Mouse (Mus musculus) forebrain, embryonic 16.5 days (tissue): ENCODE results near the gene Chic1. TPM values are rescaled to one million over a fixed set of nuclear protein-coding genes. Genes with fewer than 3 reads are reported as not detected.
A peak's percentile ranks its signal among the peaks of the same experiment; 100 is the strongest.

Source experiments
- ATAC-seq: fragments of 200-750 bp; cut with Nextera tagmentation; 2 replicates; pipeline ENCODE4 v1.8.0; 2017; ENCODE audit warnings: mild to moderate bottlenecking, moderate library complexity
- H3K27ac ChIP-seq: fragments of 300-500 bp; sonication (generic); 2 replicates; pipeline ENCODE4 v1.5.1; 2014; ENCODE audit warnings: low read length, control low read depth
- H3K27me3 ChIP-seq: fragments of 300-500 bp; sonication (generic); replicated peaks from 2 replicates; pipeline ENCODE4 v1.6.1; 2014; ENCODE audit warnings: low read length; ENCODE audit not compliant: control insufficient read depth, insufficient read depth
- H3K36me3 ChIP-seq: fragments of 300-500 bp; sonication (generic); 2 replicates; pipeline ENCODE4 v1.6.1; 2014; ENCODE audit not compliant: control insufficient read depth, insufficient read depth
- H3K4me1 ChIP-seq: fragments of 300-500 bp; sonication (generic); replicated peaks from 2 replicates; pipeline ENCODE4 v1.6.1; 2014; ENCODE audit warnings: low read length; ENCODE audit not compliant: control insufficient read depth, insufficient read depth
- H3K4me2 ChIP-seq: fragments of 300-500 bp; sonication (generic); 2 replicates; pipeline ENCODE4 v1.6.1; 2014; ENCODE audit warnings: mild to moderate bottlenecking, low read length, control low read depth
- H3K4me3 ChIP-seq: fragments of 300-500 bp; sonication (generic); replicated peaks from 2 replicates; pipeline ENCODE4 v1.5.1; 2014; ENCODE audit warnings: mild to moderate bottlenecking, low read length, control low read depth
- H3K9ac ChIP-seq: fragments of 300-500 bp; sonication (generic); replicated peaks from 2 replicates; pipeline ENCODE4 v1.6.1; 2014; ENCODE audit warnings: low read depth, low read length, control low read depth
- H3K9me3 ChIP-seq: fragments of 300-500 bp; sonication (generic); 2 replicates; pipeline ENCODE4 v1.6.1; 2016; ENCODE audit warnings: low read length; ENCODE audit not compliant: control insufficient read depth
- WGBS: fragments of 180-500 bp; shearing (Covaris S2); extraction: QIAGEN DNeasy Blood & Tissue Kit; methylation state at CpG from one replicate; pipeline ENCODE4 v1.1.7; 2014; 5-methylcytosine and 5-hydroxymethylcytosine counted together
- polyA plus RNA-seq: library from polyadenylated mRNA; unstranded; fragments of >200 nt; fragmentation: Nextera tagmentation; extraction: Ambion mirVana; gene quantifications from 2 replicates; pipeline ENCODE4 v1.2.1, GENCODE M21; 2015

The Chic1 gene
- polyA plus RNA-seq, 1 experiment from 2014 or later: 7.4 TPM

- 46% methylated on average over 10 of the region's 13 CpGs for WGBS
- H3K27me3 ChIP-seq: peaks cover 10% of the 10 kb centered on the region; the same call in 1 of the 2 replicates
- no peak for ATAC-seq
- H3K9me3 ChIP-seq: no peaks in the 10 kb centered on the region
- H3K4me2 ChIP-seq: no peak overlapping the region
- no peak overlapping the region for H3K9ac ChIP-seq
- no peaks in the 10 kb centered on the region for H3K4me1 ChIP-seq
- no peak overlapping the region for H3K27ac ChIP-seq
- H3K4me3 ChIP-seq: no peak overlapping the region
- no peaks in the 10 kb centered on the region for H3K36me3 ChIP-seq
These were observed 48.7 kb downstream of the Chic1 start for GRCm38 (mm10) chrX:103405021-103405420.

GRCm38 (mm10) chrX:103414167-103414566, 57.9 kb downstream of the Chic1 start, which contains the start of gene Tsx:
Gene Tsx, plus strand, starts transcription at chrX:103414467.
- Histone ChIP-seq H3K4me2 (no peak within 1 kb of the TSS), H3K9ac (no peak within 1 kb of the TSS), H3K4me1 (no peaks in the 10 kb centered on the region), H3K9me3 (no peaks in the 10 kb centered on the region), H3K27ac (no peak within 1 kb of the TSS), H3K4me3 (no peak within 1 kb of the TSS), H3K27me3 (peaks cover 10% of the 10 kb centered on the region; the same call in 1 of the 2 replicates), H3K36me3 (no peaks in the 10 kb centered on the region)
- WGBS: 88% methylated on average over 5 of the region's 5 CpGs
- ATAC-seq: no peak

- ATAC-seq: no peak
- Histone ChIP-seq H3K27me3 (peaks cover 4% of the 10 kb centered on the region; the same call in 1 of the 2 replicates), H3K9me3 (no peaks in the 10 kb centered on the region), H3K9ac (no peak within 1 kb of the TSS), H3K27ac (no peak within 1 kb of the TSS), H3K4me1 (no peaks in the 10 kb centered on the region), H3K4me3 (no peak within 1 kb of the TSS), H3K36me3 (no peaks in the 10 kb centered on the region), H3K4me2 (no peak within 1 kb of the TSS)
- WGBS: 95% methylated on average over 2 of the region's 2 CpGs
These were observed 65.4 kb downstream of the Chic1 start, which contains the start of gene Gm26992 for GRCm38 (mm10) chrX:103421710-103422109. Gene Gm26992, plus strand, starts transcription at chrX:103422010.

- Histone ChIP-seq H3K27ac (no peak overlapping the region), H3K4me2 (no peak overlapping the region), H3K4me1 (no peaks in the 10 kb centered on the region), H3K9ac (no peak overlapping the region), H3K27me3 (peaks cover 9% of the 10 kb centered on the region; the same call in 1 of the 2 replicates), H3K4me3 (no peak overlapping the region), H3K36me3 (no peaks in the 10 kb centered on the region), H3K9me3 (no peaks in the 10 kb centered on the region)
- ATAC-seq: no peak
- WGBS: 74% methylated on average over 7 of the region's 7 CpGs
These were observed 71.4 kb downstream of the Chic1 start for GRCm38 (mm10) chrX:103427677-103428076.

GRCm38 (mm10) chrX:103432293-103432692, 76.0 kb downstream of the Chic1 start:
- Histone ChIP-seq H3K4me3 (no peak overlapping the region), H3K27me3 (peaks cover 7% of the 10 kb centered on the region; the same call in 1 of the 2 replicates)
- WGBS: 78% methylated on average over 7 of the region's 7 CpGs

GRCm38 (mm10) chrX:103438023-103438422, 81.7 kb downstream of the Chic1 start:
- Histone ChIP-seq H3K36me3 (no peaks in the 10 kb centered on the region), H3K4me1 (no peaks in the 10 kb centered on the region), H3K27me3 (peaks cover 19% of the 10 kb centered on the region; the same call in 1 of the 2 replicates), H3K4me2 (no peak overlapping the region), H3K27ac (no peak overlapping the region), H3K9me3 (no peaks in the 10 kb centered on the region), H3K9ac (no peak overlapping the region), H3K4me3 (no peak overlapping the region)
- no peak for ATAC-seq
- WGBS: 16% methylated on average over 9 of the region's 9 CpGs

More at GRCm38 (mm10) chrX:103432293-103432692, 76.0 kb downstream of the Chic1 start:
- ATAC-seq: no peak
- Histone ChIP-seq H3K9ac (no peak overlapping the region), H3K9me3 (no peaks in the 10 kb centered on the region), H3K4me1 (no peaks in the 10 kb centered on the region), H3K4me2 (no peak overlapping the region), H3K36me3 (no peaks in the 10 kb centered on the region), H3K27ac (no peak overlapping the region)

GRCm38 (mm10) chrX:103440803-103441202, 84.5 kb downstream of the Chic1 start:
- Histone ChIP-seq H3K4me2 (no peak overlapping the region), H3K4me1 (no peaks in the 10 kb centered on the region), H3K36me3 (no peaks in the 10 kb centered on the region), H3K27ac (no peak overlapping the region), H3K9me3 (no peaks in the 10 kb centered on the region), H3K9ac (no peak overlapping the region), H3K27me3 (peaks cover 19% of the 10 kb centered on the region; the same call in 1 of the 2 replicates), H3K4me3 (no peak overlapping the region)
- 0% methylated on average over 1 of the region's 1 CpGs for WGBS
- peak; percentile 63; the same call in 1 of the 2 replicates for ATAC-seq

GRCm38 (mm10) chrX:103443755-103444154, 87.5 kb downstream of the Chic1 start:
- H3K4me1 ChIP-seq: no peaks in the 10 kb centered on the region
- no peak overlapping the region for H3K9ac ChIP-seq
- H3K4me3 ChIP-seq: no peak overlapping the region
- H3K27ac ChIP-seq: no peak overlapping the region
- ATAC-seq: no peak
- 38% methylated on average over 7 of the region's 7 CpGs for WGBS
- H3K36me3 ChIP-seq: no peaks in the 10 kb centered on the region
- no peak overlapping the region for H3K4me2 ChIP-seq
- H3K27me3 ChIP-seq: peaks cover 19% of the 10 kb centered on the region; the same call in 1 of the 2 replicates
- H3K9me3 ChIP-seq: no peaks in the 10 kb centered on the region
